Mouse (Mus musculus) CH12.LX (cell line): ENCODE results near the gene Pgls. TPM values are rescaled to one million over a fixed set of nuclear protein-coding genes. Genes with fewer than 3 reads are reported as not detected.

Experiments
- DNase-seq: peaks from one replicate; pipeline ENCODE4 v3.0.0-alpha.2; 2013; ENCODE audit errors: extremely low read depth
- H3K27ac ChIP-seq: 2 replicates; pipeline ENCODE4 v1.5.1; 2012; ENCODE audit warnings: low read depth, mild to moderate bottlenecking, control low read depth, moderate library complexity; ENCODE audit not compliant: insufficient read depth
- H3K27me3 ChIP-seq: replicated peaks from 2 replicates; pipeline ENCODE3; 2012; ENCODE audit warnings: inconsistent platforms
- H3K36me3 ChIP-seq, 2 experiments: replicated peaks in 1 of 2; 2 replicates each; pipeline versions ENCODE3 to v1.6.1; 2012; ENCODE audit warnings: inconsistent platforms in 1 of 2, low read length in 1 of 2, mild to moderate bottlenecking in 1 of 2, mixed read lengths in 1 of 2, moderate library complexity in 1 of 2; ENCODE audit not compliant: control insufficient read depth in 1 of 2, insufficient read depth in 1 of 2
- H3K4me1 ChIP-seq, 2 experiments: 2 replicates each; pipeline ENCODE4 v1.6.1; 2012; ENCODE audit warnings: inconsistent platforms in 1 of 2, moderate library complexity in 1 of 2; ENCODE audit not compliant: insufficient read depth in 2 of 2, control insufficient read depth in 1 of 2
- H3K4me2 ChIP-seq: 2 replicates; pipeline ENCODE4 v1.6.1; 2012; ENCODE audit warnings: low read depth, mild to moderate bottlenecking, control low read depth; ENCODE audit not compliant: poor library complexity, insufficient read depth, severe bottlenecking
- H3K4me3 ChIP-seq, 3 experiments: fragments of 150-350 bp in 1 of 3; sonication (generic) in 1 of 3; replicated peaks in 1 of 3; 2 replicates each; pipeline versions ENCODE3 to v1.5.1; 2011 to 2012; ENCODE audit warnings: low read depth in 2 of 3, low read length in 2 of 3, mild to moderate bottlenecking in 2 of 3, moderate library complexity in 2 of 3, control low read depth in 1 of 3, improper control_type of control experiment in 1 of 3, inconsistent platforms in 1 of 3, mixed read lengths in 1 of 3; ENCODE audit not compliant: poor library complexity in 1 of 3
- H3K79me2 ChIP-seq: replicated peaks from 2 replicates; pipeline ENCODE4 v1.6.1; 2012; ENCODE audit warnings: mild to moderate bottlenecking, moderate library complexity; ENCODE audit not compliant: control insufficient read depth, poor library complexity, insufficient read depth, severe bottlenecking; ENCODE audit errors: extremely low read depth
- H3K9ac ChIP-seq: 2 replicates; pipeline ENCODE4 v1.6.1; 2012; ENCODE audit warnings: low read depth, mild to moderate bottlenecking, control low read depth, moderate library complexity; ENCODE audit not compliant: insufficient read depth
- H3K9me3 ChIP-seq: replicated peaks from 2 replicates; pipeline ENCODE3; 2012; ENCODE audit warnings: low read length, inconsistent platforms, mixed read lengths
- BHLHE40 ChIP-seq: IDR thresholded peaks from 2 replicates; pipeline ENCODE4 v1.6.1; 2011; ENCODE audit warnings: mild to moderate bottlenecking, low read depth, low read length, improper control_type of control experiment
- CHD1 ChIP-seq: IDR thresholded peaks from 2 replicates; pipeline ENCODE4 v1.6.1; 2012; ENCODE audit warnings: low read depth, low read length, improper control_type of control experiment, inconsistent platforms
- CHD2 ChIP-seq: IDR thresholded peaks from 2 replicates; pipeline ENCODE4 v1.6.1; 2011; ENCODE audit warnings: low read length, improper control_type of control experiment
- CTCF ChIP-seq, 2 experiments: IDR thresholded peaks in 1 of 2; conservative IDR thresholded peaks in 1 of 2; 2 replicates each; pipeline ENCODE4 v1.5.1; 2011 to 2012; ENCODE audit warnings: low read depth in 2 of 2, low read length in 2 of 2, improper control_type of control experiment in 1 of 2, inconsistent platforms in 1 of 2, mild to moderate bottlenecking in 1 of 2, moderate library complexity in 1 of 2
- E2F4 ChIP-seq: IDR thresholded peaks from 2 replicates; pipeline ENCODE4 v1.6.1; 2011; ENCODE audit warnings: low read depth, low read length, improper control_type of control experiment; ENCODE audit not compliant: insufficient replicate concordance
- EP300 ChIP-seq: IDR thresholded peaks from 2 replicates; pipeline ENCODE4 v1.6.1; 2011; ENCODE audit warnings: low read length, improper control_type of control experiment
- HCFC1 ChIP-seq: IDR thresholded peaks from 2 replicates; pipeline ENCODE4 v1.6.1; 2012; ENCODE audit warnings: low read depth, mild to moderate bottlenecking, inconsistent platforms, low read length, improper control_type of control experiment
- IRF4 ChIP-seq: IDR thresholded peaks from 2 replicates; pipeline ENCODE4 v1.6.1; 2014; ENCODE audit warnings: low read depth, mild to moderate bottlenecking, inconsistent platforms, low read length, improper control_type of control experiment
- JUN ChIP-seq: IDR thresholded peaks from 2 replicates; pipeline ENCODE4 v1.6.1; 2011; ENCODE audit warnings: low read depth, mild to moderate bottlenecking, low read length, improper control_type of control experiment, moderate library complexity; ENCODE audit not compliant: insufficient read depth
- JUND ChIP-seq: conservative IDR thresholded peaks from 2 replicates; pipeline ENCODE4 v1.6.1; 2011; ENCODE audit warnings: low read depth, low read length, improper control_type of control experiment
- MAFK ChIP-seq: IDR thresholded peaks from 2 replicates; pipeline ENCODE4 v1.6.1; 2011; ENCODE audit warnings: low read length, improper control_type of control experiment; ENCODE audit not compliant: insufficient replicate concordance
- MAX ChIP-seq: IDR thresholded peaks from 2 replicates; pipeline ENCODE4 v1.6.1; 2011; ENCODE audit warnings: low read length, improper control_type of control experiment
- MAZ ChIP-seq: IDR thresholded peaks from 2 replicates; pipeline ENCODE4 v1.6.1; 2012; ENCODE audit warnings: low read depth, mild to moderate bottlenecking, inconsistent platforms, low read length, improper control_type of control experiment, moderate library complexity
- MEF2A ChIP-seq: IDR thresholded peaks from 2 replicates; pipeline ENCODE4 v1.6.1; 2014; ENCODE audit warnings: low read depth, mild to moderate bottlenecking, inconsistent platforms, low read length, improper control_type of control experiment, borderline replicate concordance
- MXI1 ChIP-seq: IDR thresholded peaks from 2 replicates; pipeline ENCODE4 v1.6.1; 2011; ENCODE audit warnings: mild to moderate bottlenecking, low read depth, low read length, improper control_type of control experiment
- MYC ChIP-seq: IDR thresholded peaks from 2 replicates; pipeline ENCODE4 v1.6.1; 2011; ENCODE audit warnings: low read depth, mild to moderate bottlenecking, improper control_type of control experiment, low read length
- NELFE ChIP-seq: IDR thresholded peaks from 2 replicates; pipeline ENCODE4 v1.6.1; 2011; ENCODE audit warnings: low read depth, low read length, improper control_type of control experiment
- NRF1 ChIP-seq: IDR thresholded peaks from 2 replicates; pipeline ENCODE4 v1.6.1; 2014; ENCODE audit warnings: low read depth, mild to moderate bottlenecking, inconsistent platforms, low read length, improper control_type of control experiment, moderate library complexity
- POLR2A ChIP-seq: IDR thresholded peaks from 2 replicates; pipeline ENCODE4 v1.6.1; 2011; ENCODE audit warnings: low read depth, mild to moderate bottlenecking, improper control_type of control experiment, low read length
- RAD21 ChIP-seq: IDR thresholded peaks from 2 replicates; pipeline ENCODE4 v1.6.1; 2011; ENCODE audit warnings: low read depth, mild to moderate bottlenecking, low read length, improper control_type of control experiment, moderate library complexity
- SMC3 ChIP-seq: IDR thresholded peaks from 2 replicates; pipeline ENCODE4 v1.6.1; 2011; ENCODE audit warnings: low read depth, low read length, improper control_type of control experiment
- TBP ChIP-seq: conservative IDR thresholded peaks from 2 replicates; pipeline ENCODE4 v1.6.1; 2011; ENCODE audit warnings: low read depth, low read length, improper control_type of control experiment
- TCF12 ChIP-seq: IDR thresholded peaks from 2 replicates; pipeline ENCODE4 v1.6.1; 2014; ENCODE audit warnings: low read depth, mild to moderate bottlenecking, inconsistent platforms, low read length, improper control_type of control experiment
- UBTF ChIP-seq: IDR thresholded peaks from 2 replicates; pipeline ENCODE4 v1.6.1; 2012; ENCODE audit warnings: low read depth, mild to moderate bottlenecking, inconsistent platforms, low read length, improper control_type of control experiment, moderate library complexity
- USF1 ChIP-seq: IDR thresholded peaks from 2 replicates; pipeline ENCODE4 v1.6.1; 2014; ENCODE audit warnings: low read depth, mild to moderate bottlenecking, inconsistent platforms, low read length, improper control_type of control experiment
- USF2 ChIP-seq: conservative IDR thresholded peaks from 2 replicates; pipeline ENCODE4 v1.6.1; 2011; ENCODE audit warnings: low read depth, low read length, improper control_type of control experiment
- ZMIZ1 ChIP-seq: IDR thresholded peaks from 2 replicates; pipeline ENCODE4 v1.6.1; 2012; ENCODE audit warnings: low read depth, mild to moderate bottlenecking, inconsistent platforms, low read length, improper control_type of control experiment
- ZNF384 ChIP-seq: IDR thresholded peaks from 2 replicates; pipeline ENCODE4 v1.6.1; 2012; ENCODE audit warnings: low read depth, low read length, improper control_type of control experiment, inconsistent platforms
- dilution Hi-C: fragments of 300-500 bp; cut with MboI; formaldehyde crosslinking; loops from 2 replicates; pipeline ENCODE4 v1.14.3; 2020; ENCODE audit warnings: low sequenced_read_pairs; ENCODE audit not compliant: extremely low pct_unique_long_range_greater_than_20kb, extremely low pct_ligation_motif_present
- in situ Hi-C: fragments of 300-500 bp; cut with MboI; formaldehyde crosslinking; loops from 3 replicates; pipeline ENCODE4 v1.14.3; 2019; ENCODE audit warnings: low sequenced_read_pairs, low pct_ligation_motif_present, low pct_unique_long_range_greater_than_20kb, mixed read lengths
- polyA plus RNA-seq: library from polyadenylated mRNA; unstranded; fragments of >175 nt; gene quantifications from 2 replicates; pipeline ENCODE4 v1.2.1, GENCODE M21; 2012; ENCODE audit warnings: low read depth; ENCODE audit not compliant: insufficient read length
- total RNA-seq, 2 experiments: library from RNA; depleted of rRNA; stranded (reverse); fragments of 300-350 nt in 1 of 2; fragments of >200 nt in 1 of 2; gene quantifications; 2 replicates each; pipeline ENCODE4 v1.2.3; 2012 to 2014

Gene Pgls
- total and polyA plus RNA-seq, 3 experiments = 74.9 to 215 (median 118) TPM

GRCm38 (mm10) chr8:71595862-71596261 lies 3.9 kb downstream of the Pgls start (continued):
- TF ChIP-seq MXI1 (peak; percentile 84; the same call in 1 of the 2 replicates), E2F4 (no peak), MAX (0 out of 2 replicates have a peak, but pooled peaks have one; percentile 45), IRF4 (peak; percentile 45; the same call in 1 of the 2 replicates), TCF12 (peak; percentile 40; the same call in 1 of the 2 replicates), CHD2 (0 out of 2 replicates have a peak, but pooled peaks have one; percentile 8), NRF1 (peak; percentile 8; the same call in 1 of the 2 replicates), NELFE (peak; percentile 65), BHLHE40 (peak; percentile 44), TBP (0 out of 2 replicates have a peak, but pooled peaks have one; percentile 17)

DNA sequence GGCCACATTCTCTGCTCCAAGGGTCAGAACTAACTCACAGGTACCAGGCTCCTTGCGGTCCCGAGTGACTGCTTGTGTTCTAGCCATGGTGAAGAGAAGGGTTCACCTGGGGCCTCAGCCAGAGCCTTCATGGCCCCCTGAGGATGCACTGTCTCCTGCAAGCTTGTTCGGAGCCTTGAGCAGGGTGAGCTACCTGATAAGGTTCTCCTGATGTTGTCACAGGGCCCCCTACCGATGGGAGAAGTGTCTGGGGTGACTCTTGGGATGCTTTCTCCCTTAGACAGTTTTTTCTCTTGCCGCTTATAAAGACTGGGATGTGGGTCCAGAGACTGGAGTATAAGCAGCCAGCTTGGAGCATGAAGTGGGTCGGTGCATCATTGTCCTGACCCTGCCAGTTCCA lies 4.4 kb downstream of the Pgls start:
- H3K4me2 ChIP-seq = peak overlapping the region; percentile 40
- peak overlapping the region; percentile 15; the same call in 1 of the 2 replicates for H3K9ac ChIP-seq
- H3K36me3 ChIP-seq = peaks cover 10 to 45% of the 10 kb centered on the region in 2 experiments
- peaks cover 20% of the 10 kb centered on the region for H3K79me2 ChIP-seq
- peaks cover 38 to 64% of the 10 kb centered on the region in 2 experiments for H3K4me1 ChIP-seq
- H3K4me3 ChIP-seq = peak overlapping the region; percentile 23 to 89 (median 46)
- no peaks in the 10 kb centered on the region for H3K27me3 ChIP-seq
- H3K9me3 ChIP-seq = no peaks in the 10 kb centered on the region
- in situ Hi-C loops (no loop called here), dilution Hi-C loops (no loop called here)
- DNase-seq = no peak
- TF ChIP-seq NRF1 (no peak), CTCF (conservative IDR thresholded peaks at IDR 0.05 in 1 of 2, IDR thresholded peaks at IDR 0.05 in 1 of 2; ENCODE audit: low read depth in 2 of 2, low read length in 2 of 2) (peak in 1 of 2 experiments; percentile 42; a peak in 2 of 4 replicates), ZMIZ1 (0 out of 2 replicates have a peak, but pooled peaks have one; percentile 17), UBTF (no peak)
- H3K27ac ChIP-seq = peak overlapping the region; percentile 98

DNA sequence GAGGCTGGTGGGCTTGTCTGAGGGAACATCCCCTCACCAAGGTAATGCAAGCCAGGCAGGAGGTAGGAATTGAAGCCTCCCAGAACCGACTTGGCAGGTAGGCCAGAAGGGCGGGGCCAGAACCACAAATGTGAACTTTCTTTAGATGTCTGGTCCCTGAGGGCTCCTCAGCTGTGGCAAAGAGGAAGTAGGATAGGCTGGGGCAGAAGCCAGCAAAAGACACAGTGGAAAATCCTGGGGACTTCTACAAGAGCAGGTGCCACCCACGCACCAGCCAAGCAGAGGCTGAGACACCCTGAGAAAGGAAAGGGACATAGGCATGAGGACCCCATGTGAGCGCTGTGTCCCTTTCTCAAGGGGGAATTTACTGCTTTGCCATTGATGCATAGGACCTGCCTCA lies 4.8 kb downstream of the Pgls start:
- Histone ChIP-seq H3K27me3 (no peaks in the 10 kb centered on the region), H3K4me3 (peak overlapping the region in 2 of 3 experiments; percentile 24 to 89), H3K4me1 (peaks cover 38 to 64% of the 10 kb centered on the region in 2 experiments), H3K36me3 (peaks cover 10 to 49% of the 10 kb centered on the region in 2 experiments), H3K27ac (peak overlapping the region; percentile 98), H3K4me2 (peak overlapping the region; percentile 40), H3K9me3 (no peaks in the 10 kb centered on the region), H3K79me2 (peaks cover 20% of the 10 kb centered on the region), H3K9ac (no peak overlapping the region; the same call in 1 of the 2 replicates)
- peak; percentile 95 for DNase-seq
- in situ Hi-C loops (no loop called here), dilution Hi-C loops (no loop called here)
- TF ChIP-seq ZNF384 (peak; percentile 44), POLR2A (peak; percentile 40; the same call in 1 of the 2 replicates), UBTF (no peak), EP300 (peak; percentile 98), BHLHE40 (peak; percentile 95), HCFC1 (peak; percentile 32; the same call in 1 of the 2 replicates), MYC (peak; percentile 75), TCF12 (peak; percentile 99), IRF4 (peak; percentile 92), CHD1 (no peak), ZMIZ1 (no peak), USF1 (no peak), NRF1 (0 out of 2 replicates have a peak, but pooled peaks have one; percentile 37), USF2 (no peak), MAFK (peak; percentile 69; the same call in 1 of the 2 replicates), JUND (no peak), TBP (0 out of 2 replicates have a peak, but pooled peaks have one; percentile 36), MEF2A (peak; percentile 92), MAZ (peak; percentile 95), CTCF (conservative IDR thresholded peaks at IDR 0.05 in 1 of 2, IDR thresholded peaks at IDR 0.05 in 1 of 2; ENCODE audit: low read depth in 2 of 2, low read length in 2 of 2) (no peak), NELFE (no peak), SMC3 (peak; percentile 12), RAD21 (no peak), JUN (no peak)
